Mouse (Mus musculus) hematopoietic multipotent progenitor cell, adult 10-12 weeks (in vitro differentiated cells): ENCODE results near the gene P2rx7. TPM values are rescaled to one million over a fixed set of nuclear protein-coding genes. Genes with fewer than 3 reads are reported as not detected.

Experiments used
- polyA plus RNA-seq: library from polyadenylated mRNA; stranded (reverse); fragments of >175 nt; gene quantifications from 2 replicates; pipeline ENCODE4 v1.2.3, GENCODE M21; 2012; ENCODE audit warnings: low replicate concordance

P2rx7 gene
- 10.0 and 13.6 TPM in 2 replicates for polyA plus RNA-seq

GRCm38 (mm10) chr5:122643701-122644100 lies at the start of gene P2rx7:
Gene P2rx7 (plus strand): TSS chr5:122643911.

GRCm38 (mm10) chr5:122613908-122614732 lies 29.6 kb upstream of the P2rx7 start, which contains the start of gene Ift81:
Gene Ift81 (minus strand): TSS chr5:122614518.

DNA sequence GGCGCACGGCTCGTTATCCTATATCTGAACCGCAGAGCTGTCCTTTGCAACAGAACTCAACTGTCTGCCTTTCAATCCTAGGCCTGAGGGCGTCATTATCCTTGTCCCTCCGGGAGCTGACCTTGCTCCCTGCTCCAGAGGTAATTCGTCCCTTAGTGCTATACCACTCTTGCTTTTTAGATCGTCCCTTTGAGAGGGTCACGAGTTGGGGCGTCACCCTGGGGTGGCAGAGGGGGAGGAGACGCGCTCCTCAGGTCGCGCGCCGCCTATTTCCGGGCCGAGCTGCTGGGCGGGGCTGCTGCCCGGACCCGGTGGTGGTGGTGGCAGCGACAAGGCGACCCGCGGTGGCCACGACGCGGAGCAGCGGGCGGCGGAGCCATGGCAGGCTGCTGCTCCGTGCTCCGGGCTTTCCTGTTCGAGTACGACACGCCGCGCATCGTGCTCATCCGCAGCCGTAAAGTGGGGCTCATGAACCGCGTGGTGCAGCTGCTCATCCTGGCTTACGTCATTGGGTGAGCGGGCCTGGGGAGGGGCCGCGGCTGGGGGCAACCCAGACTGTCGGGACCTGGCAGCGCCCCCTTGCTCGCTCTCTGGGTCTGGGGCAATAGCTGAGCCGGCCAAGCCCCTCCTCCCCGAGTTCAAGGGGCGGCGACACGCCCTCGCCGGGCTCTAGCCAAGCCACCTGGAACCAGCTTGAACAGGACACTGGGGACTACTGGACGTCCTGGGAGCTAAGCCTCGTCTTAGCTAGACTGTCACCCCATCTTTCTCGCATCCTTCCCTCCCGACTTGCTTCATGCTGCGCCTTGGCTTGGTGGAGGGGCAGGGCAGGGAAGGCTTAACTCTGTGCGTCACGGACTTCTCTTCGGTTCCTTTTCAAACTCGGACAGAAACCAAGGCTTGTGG lies 63.8 kb downstream of the P2rx7 start, which contains the start of gene P2rx4:
TSS of gene P2rx4 (plus strand) at position 269 of the 906 bp plus-strand sequence.

Other genes starting within 250 kb of the P2rx7 start
- gene Anapc7, start 222.2 kb upstream of the P2rx7 start, polyA plus RNA-seq: 8.8 and 14.5 TPM in 2 replicates
- gene Atp2a2, start 141.7 kb upstream of the P2rx7 start, polyA plus RNA-seq: 17.7 and 38.1 TPM in 2 replicates
- 0.22 and 0.33 TPM in 2 replicates for gene Ift81, start 29.4 kb upstream of the P2rx7 start, polyA plus RNA-seq
- gene P2rx4, start 63.6 kb downstream of the P2rx7 start, polyA plus RNA-seq: 15.4 and 26.5 TPM in 2 replicates
- 46.6 and 93.2 TPM in 2 replicates for gene Camkk2, start 135.5 kb downstream of the P2rx7 start, polyA plus RNA-seq
- 126 and 146 TPM in 2 replicates for gene Anapc5, start 177.4 kb downstream of the P2rx7 start, polyA plus RNA-seq
- 8.2 and 22.9 TPM in 2 replicates for gene Rnf34, start 206.1 kb downstream of the P2rx7 start, polyA plus RNA-seq